Mouse (Mus musculus) cortical plate, adult 2 months (tissue): ENCODE measurements around the gene Necab3. TPM values are rescaled to one million over a fixed set of nuclear protein-coding genes. Genes with fewer than 3 reads are reported as not detected.

Source experiments
- H3K27ac ChIP-seq: fragments of 200-500 bp; 2 replicates; pipeline ENCODE4 v1.5.1; 2012; ENCODE audit warnings: low read length, control low read depth, inconsistent platforms; ENCODE audit not compliant: insufficient read depth
- H3K4me1 ChIP-seq: fragments of 200-500 bp; 2 replicates; pipeline ENCODE4 v1.6.1; 2011; ENCODE audit warnings: low read length; ENCODE audit not compliant: control insufficient read depth, insufficient read depth
- H3K4me3 ChIP-seq: fragments of 200-500 bp; 2 replicates; pipeline ENCODE4 v1.5.1; 2011; ENCODE audit warnings: mild to moderate bottlenecking, low read length, control low read depth; ENCODE audit not compliant: insufficient read depth
- CTCF ChIP-seq: fragments of 200-500 bp; IDR thresholded peaks from 2 replicates; pipeline ENCODE4 v1.5.1; 2011; ENCODE audit warnings: mild to moderate bottlenecking, control low read depth, low read length; ENCODE audit not compliant: insufficient read depth; ENCODE audit errors: extremely low read depth
- POLR2A ChIP-seq: fragments of 200-500 bp; IDR thresholded peaks from 2 replicates; pipeline ENCODE4 v1.6.1; 2011; ENCODE audit warnings: mild to moderate bottlenecking, low read length, control low read depth; ENCODE audit not compliant: insufficient read depth; ENCODE audit errors: extremely low read depth
- polyA plus RNA-seq: library from polyadenylated mRNA; depleted of rRNA; stranded (reverse); fragments of >200 nt; gene quantifications from 2 replicates; pipeline ENCODE4 v1.2.3, GENCODE M21; 2012; rRNA removed

The Necab3 gene
- polyA plus RNA-seq, 1 experiment, result 131 TPM

GRCm38 (mm10) chr2:154510141-154510540 lies 48.5 kb downstream of the Necab3 start:
- Histone ChIP-seq H3K27ac (no peak overlapping the region), H3K4me1 (0 out of 2 replicates have a peak, but pooled peaks cover 2% of the 10 kb centered on the region), H3K4me3 (no peak overlapping the region)
- TF ChIP-seq POLR2A, result no peak
- TF ChIP-seq CTCF, result no peak

- TF ChIP-seq POLR2A, result no peak
- TF ChIP-seq CTCF, result no peak
- Histone ChIP-seq H3K4me1 (0 out of 2 replicates have a peak, but pooled peaks cover 2% of the 10 kb centered on the region), H3K27ac (no peak overlapping the region), H3K4me3 (no peak overlapping the region)
Observed at GRCm38 (mm10) chr2:154508450-154508849, 50.2 kb downstream of the Necab3 start.

- H3K4me3 ChIP-seq, result no peak overlapping the region
- no peak overlapping the region for H3K27ac ChIP-seq
- TF ChIP-seq CTCF, result 0 out of 2 replicates have a peak, but pooled peaks have one; percentile 4
- TF ChIP-seq POLR2A, result no peak
- 0 out of 2 replicates have a peak, but pooled peaks cover 2% of the 10 kb centered on the region for H3K4me1 ChIP-seq
Observed at GRCm38 (mm10) chr2:154507566-154508283, 51.0 kb downstream of the Necab3 start.

GRCm38 (mm10) chr2:154507076-154507475 lies 51.6 kb downstream of the Necab3 start:
- no peak overlapping the region for H3K27ac ChIP-seq
- no peak overlapping the region for H3K4me3 ChIP-seq
- TF ChIP-seq POLR2A, result no peak
- TF ChIP-seq CTCF, result no peak

GRCm38 (mm10) chr2:154500758-154501157 lies 57.9 kb downstream of the Necab3 start:
- no peak overlapping the region for H3K27ac ChIP-seq
- peaks cover 6% of the 10 kb centered on the region for H3K4me1 ChIP-seq
- H3K4me3 ChIP-seq, result no peak overlapping the region
- TF ChIP-seq CTCF (no peak), POLR2A (no peak)

More at GRCm38 (mm10) chr2:154507076-154507475, 51.6 kb downstream of the Necab3 start:
- 0 out of 2 replicates have a peak, but pooled peaks cover 2% of the 10 kb centered on the region for H3K4me1 ChIP-seq

GRCm38 (mm10) chr2:154499717-154500247 lies 58.9 kb downstream of the Necab3 start:
- H3K4me3 ChIP-seq, result no peak overlapping the region

GRCm38 (mm10) chr2:154498571-154498970 lies 60.1 kb downstream of the Necab3 start:
- H3K4me1 ChIP-seq, result peaks cover 9% of the 10 kb centered on the region
- no peak overlapping the region for H3K27ac ChIP-seq
- TF ChIP-seq POLR2A (no peak), CTCF (no peak)
- no peak overlapping the region for H3K4me3 ChIP-seq

More at GRCm38 (mm10) chr2:154499717-154500247, 58.9 kb downstream of the Necab3 start:
- TF ChIP-seq CTCF (no peak), POLR2A (no peak)
- peaks cover 9% of the 10 kb centered on the region for H3K4me1 ChIP-seq
- no peak overlapping the region for H3K27ac ChIP-seq

GRCm38 (mm10) chr2:154495021-154495420 lies 63.7 kb downstream of the Necab3 start:
- TF ChIP-seq POLR2A, result no peak
- no peak for TF ChIP-seq CTCF
- H3K27ac ChIP-seq, result no peak overlapping the region
- H3K4me1 ChIP-seq, result peaks cover 8% of the 10 kb centered on the region
- H3K4me3 ChIP-seq, result no peak overlapping the region

Other genes with a start within 250 kb of the Necab3 start
- gene Cdk5rap1, start 185.9 kb downstream of the Necab3 start, polyA plus RNA-seq, result 14.9 and 17.7 TPM in 2 replicates
- gene Snta1, start 150.8 kb downstream of the Necab3 start, polyA plus RNA-seq, result 36.2 and 37.7 TPM in 2 replicates
- gene Cbfa2t2, start 122.4 kb downstream of the Necab3 start, polyA plus RNA-seq, result 30.4 and 32.9 TPM in 2 replicates
- 0.94 and 1.0 TPM in 2 replicates for gene 1700003F12Rik, start 11.8 kb downstream of the Necab3 start, polyA plus RNA-seq
- not detected in 2 replicates for gene Actl10, start 7.1 kb downstream of the Necab3 start, polyA plus RNA-seq
- 14.2 and 15.2 TPM in 2 replicates for gene E2f1, start 11.0 kb upstream of the Necab3 start, polyA plus RNA-seq
- 20.9 and 21.5 TPM in 2 replicates for gene Pxmp4, start 44.8 kb upstream of the Necab3 start, polyA plus RNA-seq
- gene Zfp341, start 54.4 kb upstream of the Necab3 start, polyA plus RNA-seq, result 11.4 and 11.7 TPM in 2 replicates
- 0.26 TPM in 1 of 2 replicates, not detected in the other for gene 4930519P11Rik, start 54.5 kb upstream of the Necab3 start, polyA plus RNA-seq
- gene Chmp4b, start 92.8 kb upstream of the Necab3 start, polyA plus RNA-seq, result 297 and 298 TPM in 2 replicates
- gene Gm14214, start 211.1 kb upstream of the Necab3 start, polyA plus RNA-seq, result not detected in 2 replicates
- gene Raly, start 232.2 kb upstream of the Necab3 start, polyA plus RNA-seq, result 135 TPM in 2 replicates
- gene a, start 232.5 kb upstream of the Necab3 start, polyA plus RNA-seq, result 0.54 TPM in 1 of 2 replicates, not detected in the other